Mouse (Mus musculus) spleen, adult 2 months (tissue): Measurements from ENCODE around the gene Nfe2l3.

ENCODE experiments used
- CTCF ChIP-seq: fragments of 200-500 bp; IDR thresholded peaks from 2 replicates; pipeline ENCODE4 v1.5.1; 2011; ENCODE audit warnings: mild to moderate bottlenecking, inconsistent platforms; ENCODE audit not compliant: insufficient read depth, insufficient read length, insufficient replicate concordance; ENCODE audit errors: extremely low read depth
- POLR2A ChIP-seq: fragments of 200-500 bp; IDR thresholded peaks from 2 replicates; pipeline ENCODE4 v1.6.1; 2011; ENCODE audit warnings: low read depth, low read length, inconsistent platforms

- TF ChIP-seq CTCF (no peak), POLR2A (no peak)
Observed at GRCm38 (mm10) chr6:51458925-51459312, 26.4 kb downstream of the Nfe2l3 start.
